Mouse (Mus musculus): ENCODE results near the gene Mknk1. TPM values are rescaled to one million over a fixed set of nuclear protein-coding genes. Genes with fewer than 3 reads are reported as not detected.

Mknk1 gene
- polyA plus RNA-seq, 1 experiment, result 138 TPM

GRCm38 (mm10) chr4:115855100-115855499, 16.1 kb downstream of the Mknk1 start:
- H3K27ac ChIP-seq (ENCODE audit: insufficient read depth, low read depth, low read length), result no peak overlapping the region
- TF ChIP-seq CTCF (IDR thresholded peaks at IDR 0.05; ENCODE audit: low read depth, low read length) (no peak), POLR2A (IDR thresholded peaks at IDR 0.05; ENCODE audit: borderline replicate concordance, low read depth, low read length) (no peak)
- H3K4me3 ChIP-seq (ENCODE audit: insufficient read depth, low read length), result no peak overlapping the region
- H3K4me1 ChIP-seq (ENCODE audit: control insufficient read depth, insufficient read depth, low read length), result peaks cover 64% of the 10 kb centered on the region

- Histone ChIP-seq H3K4me3 (ENCODE audit: insufficient read depth, low read length) (no peak overlapping the region), H3K27ac (ENCODE audit: insufficient read depth, low read depth, low read length) (no peak overlapping the region), H3K4me1 (ENCODE audit: control insufficient read depth, insufficient read depth, low read length) (peaks cover 59% of the 10 kb centered on the region)
- no peak for TF ChIP-seq POLR2A (IDR thresholded peaks at IDR 0.05; ENCODE audit: borderline replicate concordance, low read depth, low read length)
- no peak for TF ChIP-seq CTCF (IDR thresholded peaks at IDR 0.05; ENCODE audit: low read depth, low read length)
These were observed 16.6 kb downstream of the Mknk1 start for GRCm38 (mm10) chr4:115855609-115856008.

DNA sequence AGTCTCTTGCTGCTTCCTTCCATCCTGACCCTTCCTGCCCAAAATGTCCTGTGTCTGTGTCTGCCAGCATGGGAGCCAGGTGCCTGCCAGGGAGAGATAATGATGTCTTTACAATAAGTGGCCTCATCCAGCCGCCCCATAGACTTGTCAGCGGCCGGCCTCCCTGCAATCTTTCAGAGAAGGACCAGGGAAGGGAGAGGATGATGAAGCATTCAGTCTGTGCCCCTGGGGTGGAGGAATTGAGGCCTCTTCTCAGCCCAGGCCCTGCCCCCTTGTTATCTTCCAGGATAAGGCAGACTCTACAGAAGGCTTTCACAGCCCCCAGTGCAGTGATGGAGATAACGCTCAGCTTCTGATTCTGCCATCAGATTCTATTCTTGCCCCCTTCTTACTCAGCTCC, 17.3 kb downstream of the Mknk1 start:
- peaks cover 52% of the 10 kb centered on the region for H3K4me1 ChIP-seq (ENCODE audit: control insufficient read depth, insufficient read depth, low read length)
- H3K27ac ChIP-seq (ENCODE audit: insufficient read depth, low read depth, low read length), result peak overlapping the region; percentile 77
- H3K4me3 ChIP-seq (ENCODE audit: insufficient read depth, low read length), result no peak overlapping the region
- no peak for TF ChIP-seq POLR2A (IDR thresholded peaks at IDR 0.05; ENCODE audit: borderline replicate concordance, low read depth, low read length)

DNA sequence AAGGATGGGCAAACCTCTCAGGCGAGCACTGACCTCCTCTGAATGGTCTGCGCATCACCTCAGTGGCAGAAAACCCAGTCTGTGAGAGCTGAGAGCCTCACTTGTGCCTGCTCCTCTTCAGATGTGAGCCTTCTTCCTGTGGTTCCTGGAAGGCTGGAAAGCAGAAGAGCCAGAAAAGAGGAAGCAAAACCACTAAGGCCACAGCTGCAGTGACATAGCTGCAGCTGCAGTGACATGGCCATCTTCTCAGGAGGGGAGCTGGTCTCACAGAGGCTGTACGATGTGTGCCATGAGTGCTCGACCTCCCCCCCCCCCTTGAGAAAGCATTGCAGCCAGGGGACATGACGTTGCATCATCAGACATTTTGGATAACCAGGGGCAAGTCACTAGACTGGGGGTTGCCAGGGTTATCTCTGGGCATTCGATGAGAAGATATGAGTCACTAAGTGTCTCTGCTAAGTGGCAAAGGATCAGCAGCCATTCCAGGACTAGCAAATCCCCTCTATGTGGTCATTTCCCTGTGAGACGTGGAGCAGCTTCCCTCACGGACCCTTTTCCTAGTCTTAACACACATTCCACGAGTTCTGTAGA, 18.4 kb downstream of the Mknk1 start:
- H3K4me3 ChIP-seq (ENCODE audit: insufficient read depth, low read length), result no peak overlapping the region
- peak overlapping the region; percentile 77 for H3K27ac ChIP-seq (ENCODE audit: insufficient read depth, low read depth, low read length)
- peaks cover 54% of the 10 kb centered on the region for H3K4me1 ChIP-seq (ENCODE audit: control insufficient read depth, insufficient read depth, low read length)
- TF ChIP-seq POLR2A (IDR thresholded peaks at IDR 0.05; ENCODE audit: borderline replicate concordance, low read depth, low read length) (no peak), CTCF (IDR thresholded peaks at IDR 0.05; ENCODE audit: low read depth, low read length) (no peak)

DNA sequence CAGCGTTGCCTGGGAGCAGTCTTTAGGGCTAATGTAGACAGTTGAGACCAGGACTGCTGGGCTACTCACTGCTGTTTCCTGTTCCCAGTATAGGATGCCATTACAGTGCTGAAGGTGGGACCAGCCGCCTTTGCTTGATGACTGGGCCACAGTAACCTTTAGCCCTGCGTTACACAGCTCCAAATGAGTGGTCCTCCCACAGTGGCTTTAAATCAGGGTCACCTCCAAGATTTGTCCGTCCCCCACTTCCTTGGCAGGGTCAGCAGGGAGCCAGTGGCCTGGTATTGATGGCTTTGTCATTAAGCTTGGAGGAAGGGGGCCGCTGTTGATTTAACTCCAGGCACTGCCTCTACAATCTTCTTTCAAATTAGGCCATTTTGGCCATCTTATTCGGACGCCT, 24.4 kb downstream of the Mknk1 start:
- no peak for TF ChIP-seq CTCF (IDR thresholded peaks at IDR 0.05; ENCODE audit: low read depth, low read length)
- TF ChIP-seq POLR2A (IDR thresholded peaks at IDR 0.05; ENCODE audit: borderline replicate concordance, low read depth, low read length), result no peak
- Histone ChIP-seq H3K27ac (ENCODE audit: insufficient read depth, low read depth, low read length) (no peak overlapping the region), H3K4me1 (ENCODE audit: control insufficient read depth, insufficient read depth, low read length) (peaks cover 28% of the 10 kb centered on the region), H3K4me3 (ENCODE audit: insufficient read depth, low read length) (no peak overlapping the region)

GRCm38 (mm10) chr4:115863880-115864279, 24.9 kb downstream of the Mknk1 start:
- Histone ChIP-seq H3K27ac (ENCODE audit: insufficient read depth, low read depth, low read length) (no peak overlapping the region), H3K4me3 (ENCODE audit: insufficient read depth, low read length) (no peak overlapping the region), H3K4me1 (ENCODE audit: control insufficient read depth, insufficient read depth, low read length) (peaks cover 23% of the 10 kb centered on the region)
- TF ChIP-seq CTCF (IDR thresholded peaks at IDR 0.05; ENCODE audit: low read depth, low read length), result no peak

DNA sequence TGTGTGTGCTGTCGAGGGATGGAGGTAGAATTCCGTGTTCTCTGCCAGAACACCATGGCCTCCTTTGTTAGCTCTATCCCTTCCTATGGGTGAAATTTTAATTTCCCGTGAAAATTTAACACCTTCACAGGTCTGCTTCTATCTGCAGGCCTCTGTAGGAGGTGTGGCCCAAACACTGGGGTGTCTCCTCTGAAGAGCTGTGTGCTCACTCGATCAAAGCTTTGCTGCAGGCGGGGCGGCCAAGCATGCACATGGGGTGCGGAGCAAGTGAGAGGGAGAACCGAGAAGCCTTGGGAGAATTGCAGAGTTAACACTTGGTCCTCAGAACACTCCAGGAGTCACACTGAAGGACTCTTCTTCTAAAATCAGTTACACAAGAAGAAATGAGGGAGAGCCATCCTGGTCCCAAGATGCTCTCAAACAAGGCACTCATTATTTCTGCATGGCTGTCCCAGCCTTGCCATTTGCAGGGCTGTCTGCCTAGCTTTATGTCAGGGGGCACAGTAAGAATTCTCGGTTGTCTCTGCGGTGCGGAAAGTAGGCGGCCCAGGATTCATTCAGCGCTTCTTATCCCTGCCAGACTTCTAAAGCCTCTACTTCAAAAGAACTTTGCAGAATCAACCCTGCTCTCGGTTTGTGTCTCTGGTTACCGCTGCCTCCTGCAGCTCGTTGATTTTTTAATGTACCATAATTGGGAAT, 30.7 kb downstream of the Mknk1 start:
- H3K4me3 ChIP-seq (ENCODE audit: insufficient read depth, low read length), result no peak overlapping the region
- TF ChIP-seq POLR2A (IDR thresholded peaks at IDR 0.05; ENCODE audit: borderline replicate concordance, low read depth, low read length) (no peak), CTCF (IDR thresholded peaks at IDR 0.05; ENCODE audit: low read depth, low read length) (no peak)
- peaks cover 6% of the 10 kb centered on the region for H3K4me1 ChIP-seq (ENCODE audit: control insufficient read depth, insufficient read depth, low read length)
- no peak overlapping the region for H3K27ac ChIP-seq (ENCODE audit: insufficient read depth, low read depth, low read length)

GRCm38 (mm10) chr4:115873231-115873630, 34.2 kb downstream of the Mknk1 start:
- no peak for TF ChIP-seq CTCF (IDR thresholded peaks at IDR 0.05; ENCODE audit: low read depth, low read length)
- TF ChIP-seq POLR2A (IDR thresholded peaks at IDR 0.05; ENCODE audit: borderline replicate concordance, low read depth, low read length), result no peak
- no peaks in the 10 kb centered on the region for H3K4me1 ChIP-seq (ENCODE audit: control insufficient read depth, insufficient read depth, low read length)

DNA sequence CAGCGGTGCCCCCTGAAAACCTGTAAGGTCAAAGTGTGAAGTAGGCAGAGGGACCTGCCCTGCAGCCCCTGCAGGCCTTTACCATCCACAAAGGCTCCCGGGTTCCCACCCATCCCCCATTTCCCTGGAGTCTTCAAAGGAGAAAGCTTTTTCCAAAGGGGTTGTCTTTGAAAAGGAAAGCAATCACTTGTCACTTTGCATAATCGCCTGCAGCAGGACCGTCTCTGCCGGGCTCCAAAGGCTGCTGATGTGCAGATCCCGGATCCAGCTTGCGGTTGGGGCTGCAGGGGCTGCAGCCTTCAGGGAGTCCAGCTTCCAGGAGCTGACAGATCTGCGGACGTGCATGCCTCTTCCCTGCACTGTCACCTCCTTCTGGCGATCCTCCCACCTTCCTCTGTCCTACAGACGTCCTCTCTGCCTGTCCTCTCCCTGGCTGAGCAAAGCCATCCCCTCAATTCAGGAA, 39.2 kb downstream of the Mknk1 start:
- Histone ChIP-seq H3K4me1 (ENCODE audit: control insufficient read depth, insufficient read depth, low read length) (no peaks in the 10 kb centered on the region), H3K27ac (ENCODE audit: insufficient read depth, low read depth, low read length) (no peak overlapping the region), H3K4me3 (ENCODE audit: insufficient read depth, low read length) (no peak overlapping the region)
- TF ChIP-seq POLR2A (IDR thresholded peaks at IDR 0.05; ENCODE audit: borderline replicate concordance, low read depth, low read length) (no peak), CTCF (IDR thresholded peaks at IDR 0.05; ENCODE audit: low read depth, low read length) (no peak)

More at GRCm38 (mm10) chr4:115873231-115873630, 34.2 kb downstream of the Mknk1 start:
- Histone ChIP-seq H3K27ac (ENCODE audit: insufficient read depth, low read depth, low read length) (no peak overlapping the region), H3K4me3 (ENCODE audit: insufficient read depth, low read length) (no peak overlapping the region)

GRCm38 (mm10) chr4:115878828-115879227, 39.8 kb downstream of the Mknk1 start:
- H3K4me3 ChIP-seq (ENCODE audit: insufficient read depth, low read length), result no peak overlapping the region
- no peak for TF ChIP-seq POLR2A (IDR thresholded peaks at IDR 0.05; ENCODE audit: borderline replicate concordance, low read depth, low read length)
- TF ChIP-seq CTCF (IDR thresholded peaks at IDR 0.05; ENCODE audit: low read depth, low read length), result no peak
- H3K4me1 ChIP-seq (ENCODE audit: control insufficient read depth, insufficient read depth, low read length), result no peaks in the 10 kb centered on the region
- H3K27ac ChIP-seq (ENCODE audit: insufficient read depth, low read depth, low read length), result no peak overlapping the region
